Mouse (Mus musculus): ENCODE data around the gene Gcg. TPM values are rescaled to one million over a fixed set of nuclear protein-coding genes. Genes with fewer than 3 reads are reported as not detected.

The Gcg gene
- polyA plus RNA-seq, 1 experiment from 2014 or later: not detected

Other genes starting within 250 kb of the Gcg start
- gene Dpp4, start 71.4 kb downstream of the Gcg start, polyA plus RNA-seq (2015; fragmentation: Nextera tagmentation; extraction: Ambion mirVana): 9.1 and 11.1 TPM in 2 replicates
- gene Fap, start 90.4 kb upstream of the Gcg start, polyA plus RNA-seq (2015; fragmentation: Nextera tagmentation; extraction: Ambion mirVana): 27.6 and 30.9 TPM in 2 replicates
- gene Ifih1, start 162.6 kb upstream of the Gcg start, polyA plus RNA-seq (2015; fragmentation: Nextera tagmentation; extraction: Ambion mirVana): 2.6 and 3.3 TPM in 2 replicates
- 2.0 and 2.8 TPM in 2 replicates for gene Gca, start 180.6 kb upstream of the Gcg start, polyA plus RNA-seq (2015; fragmentation: Nextera tagmentation; extraction: Ambion mirVana)

Measured in embryonic facial prominence, embryonic 15.5 days (tissue).